Mouse (Mus musculus): ENCODE measurements around the gene Birc2. TPM values are rescaled to one million over a fixed set of nuclear protein-coding genes. Genes with fewer than 3 reads are reported as not detected.

The Birc2 gene
- polyA plus RNA-seq, 1 experiment, result 51.9 TPM

DNA sequence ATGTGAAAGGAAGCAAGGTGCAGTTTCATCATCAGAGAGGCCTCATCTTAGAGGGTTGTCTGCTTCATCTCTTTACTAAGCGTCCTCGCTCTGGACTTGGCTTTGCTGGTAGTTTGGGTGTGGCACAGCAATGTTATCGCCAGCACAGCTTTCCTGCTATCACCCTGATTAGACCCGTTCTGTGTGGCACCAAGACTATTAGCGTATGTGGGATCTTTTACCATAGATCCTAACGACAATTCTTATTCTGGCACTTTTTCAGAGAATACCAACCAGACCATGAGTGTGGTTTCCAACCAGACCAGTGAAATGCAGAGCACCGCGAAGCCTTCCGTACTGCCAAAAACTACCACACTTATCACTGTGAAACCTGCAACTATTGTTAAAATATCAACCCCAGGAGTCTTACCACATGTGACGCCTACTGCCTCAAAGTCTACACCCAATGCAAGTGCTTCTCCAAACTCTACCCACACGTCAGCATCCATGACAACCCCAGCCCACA is 46.2 kb downstream of the Birc2 start:
- Histone ChIP-seq H3K4me1 (ENCODE audit: control insufficient read depth, insufficient read depth, low read length) (no peaks in the 10 kb centered on the region), H3K27ac (ENCODE audit: insufficient read depth, low read length) (no peak overlapping the region), H3K36me3 (ENCODE audit: control insufficient read depth, insufficient read depth, low read length, poor library complexity, severe bottlenecking) (peaks cover 28% of the 10 kb centered on the region), H3K9ac (ENCODE audit: low read depth, poor library complexity, severe bottlenecking) (no peak overlapping the region), H3K4me3 (ENCODE audit: low read depth, low read length) (no peak overlapping the region), H3K9me3 (replicated peaks; ENCODE audit: control insufficient read depth, insufficient read depth, low read length, poor library complexity, severe bottlenecking) (no peaks in the 10 kb centered on the region), H3K27me3 (ENCODE audit: control insufficient read depth, insufficient read depth, low read length, poor library complexity, severe bottlenecking) (no peaks in the 10 kb centered on the region)
- TF ChIP-seq CTCF (IDR thresholded peaks at IDR 0.05; ENCODE audit: low read depth, low read length) (no peak), EP300 (IDR thresholded peaks at IDR 0.05; ENCODE audit: insufficient read depth, low read depth, low read length) (no peak), POLR2A (IDR thresholded peaks at IDR 0.05; ENCODE audit: insufficient read depth, low read length) (no peak)

DNA sequence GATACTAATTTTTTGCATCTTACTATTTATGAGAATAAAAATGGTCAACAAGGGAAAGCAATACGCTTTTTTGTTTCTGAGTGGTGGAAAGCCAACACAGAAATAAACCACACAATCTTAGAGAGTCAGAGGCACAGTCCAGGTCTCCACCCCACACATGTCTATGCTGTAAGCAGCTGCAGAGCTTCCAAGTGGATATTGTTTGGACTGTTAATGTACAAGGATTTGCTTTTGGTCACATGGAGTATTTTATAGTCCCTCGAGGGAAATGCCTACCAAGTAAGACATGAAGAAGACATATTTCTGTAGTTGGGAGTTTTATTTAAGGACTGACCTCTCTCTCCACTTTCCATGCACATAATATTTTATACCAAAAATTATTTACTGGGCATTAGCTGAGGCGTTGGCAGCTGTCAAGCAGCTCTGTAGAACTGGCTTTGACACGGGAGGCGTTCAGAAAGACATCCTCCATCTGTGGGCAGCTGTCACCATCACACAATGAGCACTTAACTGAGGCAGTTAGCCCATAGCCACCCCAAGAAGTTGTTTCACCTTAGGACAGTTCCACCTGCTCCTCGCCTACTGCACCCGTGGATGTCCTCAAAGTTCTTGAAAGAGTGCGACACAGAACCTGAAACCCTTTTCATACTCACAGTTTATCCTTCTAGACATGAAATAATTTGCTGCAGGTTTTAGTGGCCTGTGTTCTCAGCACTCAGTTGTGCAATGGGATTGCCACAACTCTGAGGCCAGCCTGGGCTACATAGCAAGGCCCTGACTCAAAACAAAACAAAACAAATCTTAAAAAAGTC is 46.9 kb downstream of the Birc2 start:
- Histone ChIP-seq H3K36me3 (ENCODE audit: control insufficient read depth, insufficient read depth, low read length, poor library complexity, severe bottlenecking) (peaks cover 28% of the 10 kb centered on the region), H3K9ac (ENCODE audit: low read depth, poor library complexity, severe bottlenecking) (no peak overlapping the region), H3K9me3 (replicated peaks; ENCODE audit: control insufficient read depth, insufficient read depth, low read length, poor library complexity, severe bottlenecking) (no peaks in the 10 kb centered on the region), H3K27me3 (ENCODE audit: control insufficient read depth, insufficient read depth, low read length, poor library complexity, severe bottlenecking) (no peaks in the 10 kb centered on the region), H3K4me1 (ENCODE audit: control insufficient read depth, insufficient read depth, low read length) (no peaks in the 10 kb centered on the region), H3K4me3 (ENCODE audit: low read depth, low read length) (no peak overlapping the region), H3K27ac (ENCODE audit: insufficient read depth, low read length) (no peak overlapping the region)
- TF ChIP-seq EP300 (IDR thresholded peaks at IDR 0.05; ENCODE audit: insufficient read depth, low read depth, low read length) (no peak), POLR2A (IDR thresholded peaks at IDR 0.05; ENCODE audit: insufficient read depth, low read length) (no peak), CTCF (IDR thresholded peaks at IDR 0.05; ENCODE audit: low read depth, low read length) (no peak)

DNA sequence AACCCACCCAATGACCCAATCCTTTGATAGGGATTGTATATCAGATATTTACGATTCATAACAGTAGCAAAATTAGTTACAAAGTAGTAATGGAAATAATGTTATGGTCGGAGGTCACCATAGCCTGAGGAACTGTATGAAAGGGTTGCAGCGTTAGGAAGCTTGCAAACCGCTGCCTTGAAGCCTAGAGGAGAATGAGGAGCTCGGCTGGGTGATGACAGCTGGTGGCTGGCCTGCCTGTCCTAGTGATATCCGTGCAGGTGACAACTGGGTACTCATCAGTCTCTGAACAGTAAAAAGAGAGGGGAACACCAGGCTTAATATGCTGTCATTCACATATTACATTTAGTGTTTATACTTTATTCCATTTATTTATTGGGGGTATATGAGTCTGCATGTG is 48.5 kb downstream of the Birc2 start:
- peaks cover 23% of the 10 kb centered on the region for H3K36me3 ChIP-seq (ENCODE audit: control insufficient read depth, insufficient read depth, low read length, poor library complexity, severe bottlenecking)
- no peak overlapping the region for H3K27ac ChIP-seq (ENCODE audit: insufficient read depth, low read length)
- no peaks in the 10 kb centered on the region for H3K4me1 ChIP-seq (ENCODE audit: control insufficient read depth, insufficient read depth, low read length)
- no peak overlapping the region for H3K4me3 ChIP-seq (ENCODE audit: low read depth, low read length)
- H3K27me3 ChIP-seq (ENCODE audit: control insufficient read depth, insufficient read depth, low read length, poor library complexity, severe bottlenecking), result no peaks in the 10 kb centered on the region
- no peak overlapping the region for H3K9ac ChIP-seq (ENCODE audit: low read depth, poor library complexity, severe bottlenecking)
- no peaks in the 10 kb centered on the region for H3K9me3 ChIP-seq (replicated peaks; ENCODE audit: control insufficient read depth, insufficient read depth, low read length, poor library complexity, severe bottlenecking)
- TF ChIP-seq POLR2A (IDR thresholded peaks at IDR 0.05; ENCODE audit: insufficient read depth, low read length) (no peak), EP300 (IDR thresholded peaks at IDR 0.05; ENCODE audit: insufficient read depth, low read depth, low read length) (no peak), CTCF (IDR thresholded peaks at IDR 0.05; ENCODE audit: low read depth, low read length) (no peak)

DNA sequence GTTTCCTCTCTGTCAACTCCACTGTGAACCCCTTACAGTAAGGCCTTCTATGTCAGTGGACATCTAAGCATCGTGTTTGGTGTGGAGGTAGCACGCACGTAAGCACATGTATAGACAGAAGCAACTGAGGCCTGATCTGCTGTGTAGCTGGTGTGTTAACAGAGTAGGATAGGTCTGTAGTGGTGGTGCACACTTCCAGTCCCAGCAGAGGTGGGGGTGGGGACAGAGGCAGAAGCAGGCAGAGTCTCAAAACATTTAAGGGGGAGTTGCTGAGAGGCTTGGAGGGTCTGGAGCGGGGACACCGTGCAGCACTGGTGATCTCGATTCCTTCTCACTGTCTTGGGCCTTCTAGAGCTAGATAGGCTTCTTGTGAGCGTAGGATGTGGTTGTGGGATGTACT is 50.8 kb downstream of the Birc2 start:
- Histone ChIP-seq H3K27ac (ENCODE audit: insufficient read depth, low read length) (no peak overlapping the region), H3K36me3 (ENCODE audit: control insufficient read depth, insufficient read depth, low read length, poor library complexity, severe bottlenecking) (peaks cover 8% of the 10 kb centered on the region)

DNA sequence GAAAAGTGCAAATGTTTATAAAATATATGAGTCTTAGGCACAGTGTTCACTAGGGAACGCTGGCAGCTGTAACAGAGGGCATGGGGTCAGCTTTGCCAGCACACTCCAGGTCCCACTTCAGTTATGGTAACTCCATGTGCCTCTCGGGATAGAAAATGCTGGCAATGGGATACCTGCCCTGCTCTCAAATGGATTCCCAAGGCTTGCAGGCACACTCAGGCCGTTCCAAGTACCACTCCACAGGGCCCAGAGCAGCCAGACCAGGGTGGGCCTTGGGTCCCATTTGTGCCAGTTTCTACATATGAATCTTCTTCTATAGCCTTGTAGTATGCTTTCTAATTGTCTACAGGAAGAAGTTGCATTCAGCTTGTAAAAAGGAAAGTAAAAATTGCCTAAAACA is 51.5 kb downstream of the Birc2 start:
- TF ChIP-seq EP300 (IDR thresholded peaks at IDR 0.05; ENCODE audit: insufficient read depth, low read depth, low read length) (no peak), POLR2A (IDR thresholded peaks at IDR 0.05; ENCODE audit: insufficient read depth, low read length) (no peak), CTCF (IDR thresholded peaks at IDR 0.05; ENCODE audit: low read depth, low read length) (no peak)
- peaks cover 5% of the 10 kb centered on the region for H3K36me3 ChIP-seq (ENCODE audit: control insufficient read depth, insufficient read depth, low read length, poor library complexity, severe bottlenecking)
- H3K9ac ChIP-seq (ENCODE audit: low read depth, poor library complexity, severe bottlenecking), result no peak overlapping the region
- H3K4me3 ChIP-seq (ENCODE audit: low read depth, low read length), result no peak overlapping the region
- no peaks in the 10 kb centered on the region for H3K27me3 ChIP-seq (ENCODE audit: control insufficient read depth, insufficient read depth, low read length, poor library complexity, severe bottlenecking)
- H3K27ac ChIP-seq (ENCODE audit: insufficient read depth, low read length), result no peak overlapping the region
- H3K9me3 ChIP-seq (replicated peaks; ENCODE audit: control insufficient read depth, insufficient read depth, low read length, poor library complexity, severe bottlenecking), result no peaks in the 10 kb centered on the region
- H3K4me1 ChIP-seq (ENCODE audit: control insufficient read depth, insufficient read depth, low read length), result no peaks in the 10 kb centered on the region

More for the DNA sequence above, 50.8 kb downstream of the Birc2 start:
- H3K9ac ChIP-seq (ENCODE audit: low read depth, poor library complexity, severe bottlenecking), result no peak overlapping the region
- no peaks in the 10 kb centered on the region for H3K27me3 ChIP-seq (ENCODE audit: control insufficient read depth, insufficient read depth, low read length, poor library complexity, severe bottlenecking)
- no peaks in the 10 kb centered on the region for H3K4me1 ChIP-seq (ENCODE audit: control insufficient read depth, insufficient read depth, low read length)
- no peak overlapping the region for H3K4me3 ChIP-seq (ENCODE audit: low read depth, low read length)
- TF ChIP-seq CTCF (IDR thresholded peaks at IDR 0.05; ENCODE audit: low read depth, low read length), result no peak
- TF ChIP-seq POLR2A (IDR thresholded peaks at IDR 0.05; ENCODE audit: insufficient read depth, low read length), result no peak
- no peak for TF ChIP-seq EP300 (IDR thresholded peaks at IDR 0.05; ENCODE audit: insufficient read depth, low read depth, low read length)
- no peaks in the 10 kb centered on the region for H3K9me3 ChIP-seq (replicated peaks; ENCODE audit: control insufficient read depth, insufficient read depth, low read length, poor library complexity, severe bottlenecking)

DNA sequence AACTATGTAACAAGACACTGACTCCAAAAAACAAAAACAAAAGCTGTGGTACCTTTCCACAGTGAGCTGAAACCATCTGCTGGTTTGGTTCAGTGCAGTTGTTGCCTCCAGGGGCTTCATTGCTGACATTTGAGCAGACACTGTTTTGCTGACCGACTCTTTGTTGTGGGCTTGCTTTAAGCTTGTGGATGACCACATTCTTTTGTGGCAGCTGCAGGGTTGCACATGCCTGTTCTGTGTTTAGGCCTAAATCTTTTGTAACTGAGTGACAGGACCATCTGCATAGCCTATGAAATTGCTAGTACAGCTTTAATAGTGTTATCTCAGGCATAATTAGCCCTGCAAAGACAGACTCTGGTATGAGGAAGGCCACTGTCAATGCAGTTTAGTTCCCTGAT is 52.2 kb downstream of the Birc2 start:
- no peak overlapping the region for H3K9ac ChIP-seq (ENCODE audit: low read depth, poor library complexity, severe bottlenecking)
- H3K27me3 ChIP-seq (ENCODE audit: control insufficient read depth, insufficient read depth, low read length, poor library complexity, severe bottlenecking), result no peaks in the 10 kb centered on the region
- no peak overlapping the region for H3K4me3 ChIP-seq (ENCODE audit: low read depth, low read length)
- H3K27ac ChIP-seq (ENCODE audit: insufficient read depth, low read length), result peak overlapping the region; percentile 62; the same call in 1 of the 2 replicates
- TF ChIP-seq EP300 (IDR thresholded peaks at IDR 0.05; ENCODE audit: insufficient read depth, low read depth, low read length) (no peak), CTCF (IDR thresholded peaks at IDR 0.05; ENCODE audit: low read depth, low read length) (no peak), POLR2A (IDR thresholded peaks at IDR 0.05; ENCODE audit: insufficient read depth, low read length) (no peak)
- no peaks in the 10 kb centered on the region for H3K9me3 ChIP-seq (replicated peaks; ENCODE audit: control insufficient read depth, insufficient read depth, low read length, poor library complexity, severe bottlenecking)
- H3K4me1 ChIP-seq (ENCODE audit: control insufficient read depth, insufficient read depth, low read length), result no peaks in the 10 kb centered on the region
- H3K36me3 ChIP-seq (ENCODE audit: control insufficient read depth, insufficient read depth, low read length, poor library complexity, severe bottlenecking), result peaks cover 5% of the 10 kb centered on the region

All from ES-Bruce4 (cell line).